Mouse (Mus musculus) small intestine, adult 2 months (tissue): ENCODE results near the gene Tbk1. TPM values are rescaled to one million over a fixed set of nuclear protein-coding genes. Genes with fewer than 3 reads are reported as not detected.

Source experiments
- H3K27ac ChIP-seq: fragments of 200-500 bp; 2 replicates; pipeline ENCODE4 v1.5.1; 2012; ENCODE audit warnings: low read depth, low read length, control low read depth, inconsistent platforms; ENCODE audit not compliant: insufficient read depth
- H3K27me3 ChIP-seq: fragments of 200-500 bp; 2 replicates; pipeline ENCODE4 v1.6.1; 2012; ENCODE audit warnings: mild to moderate bottlenecking, moderate library complexity, low read length, inconsistent platforms; ENCODE audit not compliant: control insufficient read depth, insufficient read depth
- H3K36me3 ChIP-seq: fragments of 200-500 bp; 2 replicates; pipeline ENCODE4 v1.6.1; 2012; ENCODE audit warnings: mild to moderate bottlenecking, low read length, control low read depth, inconsistent platforms; ENCODE audit not compliant: control insufficient read depth, insufficient read depth
- H3K4me1 ChIP-seq: fragments of 200-500 bp; 2 replicates; pipeline ENCODE4 v1.6.1; 2012; ENCODE audit warnings: low read length, inconsistent platforms, mixed read lengths; ENCODE audit not compliant: control insufficient read depth, insufficient read depth, insufficient read length
- H3K4me3 ChIP-seq: fragments of 200-500 bp; 2 replicates; pipeline ENCODE4 v1.5.1; 2012; ENCODE audit warnings: low read depth, mild to moderate bottlenecking, control low read depth, inconsistent platforms, low read length, moderate library complexity
- CTCF ChIP-seq: fragments of 200-500 bp; IDR thresholded peaks from 2 replicates; pipeline ENCODE4 v1.5.1; 2012; ENCODE audit warnings: low read depth, mild to moderate bottlenecking, control low read depth, inconsistent platforms, low read length, moderate library complexity, mixed read lengths; ENCODE audit not compliant: insufficient replicate concordance, insufficient read length; ENCODE audit errors: extremely low read depth
- POLR2A ChIP-seq: fragments of 200-500 bp; IDR thresholded peaks from 2 replicates; pipeline ENCODE4 v1.6.1; 2012; ENCODE audit warnings: low read depth, mild to moderate bottlenecking, control low read depth, inconsistent platforms, low read length, moderate library complexity
- WGBS: fragments of 180-500 bp; shearing (Covaris S2); methylation state at CpG from one replicate; pipeline ENCODE4 v1.1.7; 2018; 5-methylcytosine and 5-hydroxymethylcytosine counted together
- polyA plus RNA-seq: library from polyadenylated mRNA; depleted of rRNA; stranded (reverse); fragments of >200 nt; gene quantifications from 2 replicates; pipeline ENCODE4 v1.2.3, GENCODE M21; 2012

Gene Tbk1
- polyA plus RNA-seq, 1 experiment, result 10.2 TPM

- WGBS, result 15% methylated on average over 24 of the region's 24 CpGs
- peaks cover 16% of the 10 kb centered on the region for H3K4me1 ChIP-seq
- H3K27me3 ChIP-seq, result no peaks in the 10 kb centered on the region
- TF ChIP-seq CTCF (peak; percentile 6; the same call in 1 of the 2 replicates), POLR2A (peak; percentile 24; the same call in 1 of the 2 replicates)
- H3K27ac ChIP-seq, result peak overlapping the region; percentile 84
- peak overlapping the region; percentile 44 for H3K4me3 ChIP-seq
- H3K36me3 ChIP-seq, result no peaks in the 10 kb centered on the region
Measured at GRCm38 (mm10) chr10:121509751-121510643, 76.6 kb downstream of the Tbk1 start.

- H3K4me3 ChIP-seq, result no peak overlapping the region
- H3K36me3 ChIP-seq, result no peaks in the 10 kb centered on the region
- H3K27me3 ChIP-seq, result no peaks in the 10 kb centered on the region
- 79% methylated on average over 16 of the region's 16 CpGs for WGBS
- TF ChIP-seq POLR2A, result no peak
- no peak for TF ChIP-seq CTCF
- no peak overlapping the region for H3K27ac ChIP-seq
- peaks cover 16% of the 10 kb centered on the region for H3K4me1 ChIP-seq
Measured at GRCm38 (mm10) chr10:121507755-121508544, 78.6 kb downstream of the Tbk1 start.

GRCm38 (mm10) chr10:121506731-121507583, 79.6 kb downstream of the Tbk1 start:
- H3K4me3 ChIP-seq, result no peak overlapping the region
- no peak for TF ChIP-seq POLR2A
- no peak for TF ChIP-seq CTCF
- peak overlapping the region; percentile 8; the same call in 1 of the 2 replicates for H3K27ac ChIP-seq
- no peaks in the 10 kb centered on the region for H3K27me3 ChIP-seq
- H3K4me1 ChIP-seq, result peaks cover 16% of the 10 kb centered on the region
- no peaks in the 10 kb centered on the region for H3K36me3 ChIP-seq
- WGBS, result 61% methylated on average over 29 of the region's 29 CpGs

- peak overlapping the region; percentile 37; the same call in 1 of the 2 replicates for H3K27ac ChIP-seq
- H3K36me3 ChIP-seq, result no peaks in the 10 kb centered on the region
- TF ChIP-seq POLR2A, result no peak
- TF ChIP-seq CTCF, result no peak
- H3K4me3 ChIP-seq, result peak overlapping the region; percentile 70; the same call in 1 of the 2 replicates
- WGBS, result 55% methylated on average over 7 of the region's 7 CpGs
- H3K27me3 ChIP-seq, result no peaks in the 10 kb centered on the region
- H3K4me1 ChIP-seq, result peaks cover 16% of the 10 kb centered on the region
Measured at GRCm38 (mm10) chr10:121505929-121506328, 80.7 kb downstream of the Tbk1 start.

- Histone ChIP-seq H3K4me1 (peaks cover 21% of the 10 kb centered on the region), H3K4me3 (peak overlapping the region; percentile 70), H3K27me3 (no peaks in the 10 kb centered on the region), H3K36me3 (no peaks in the 10 kb centered on the region), H3K27ac (peak overlapping the region; percentile 62)
- TF ChIP-seq POLR2A, result peak; percentile 54; the same call in 1 of the 2 replicates
- no peak for TF ChIP-seq CTCF
- 7% methylated on average over 35 of the region's 35 CpGs for WGBS
Measured at GRCm38 (mm10) chr10:121504973-121505911, 81.3 kb downstream of the Tbk1 start.

- Histone ChIP-seq H3K27ac (peak overlapping the region; percentile 89), H3K27me3 (no peaks in the 10 kb centered on the region), H3K4me3 (no peak overlapping the region), H3K36me3 (no peaks in the 10 kb centered on the region), H3K4me1 (peaks cover 27% of the 10 kb centered on the region)
- TF ChIP-seq POLR2A (no peak), CTCF (no peak)
- WGBS, result 36% methylated on average over 5 of the region's 5 CpGs
Measured at GRCm38 (mm10) chr10:121501160-121501559, 85.4 kb downstream of the Tbk1 start.
